Mouse (Mus musculus): ENCODE data around the gene Rorb.

- no peak for TF ChIP-seq CTCF (IDR thresholded peaks at IDR 0.05; ENCODE audit: control insufficient read depth, insufficient read depth, low read length)
- TF ChIP-seq POLR2A (IDR thresholded peaks at IDR 0.05; ENCODE audit: borderline replicate concordance, control insufficient read depth, low read depth, low read length), result no peak
Measured at GRCm38 (mm10) chr19:18902694-18903067, 208.3 kb downstream of the Rorb start.

Data from bone marrow, adult 2 months (tissue).